Mouse (Mus musculus) lung, postnatal 0 days (tissue): ENCODE measurements around the gene Nkd1.

Source experiments
- CTCF ChIP-seq: IDR thresholded peaks from 2 replicates; pipeline ENCODE4 v1.5.1; 2016; ENCODE audit warnings: antibody characterized with exemption, mild to moderate bottlenecking
- EP300 ChIP-seq: IDR thresholded peaks from 2 replicates; pipeline ENCODE4 v1.6.1; 2016; ENCODE audit warnings: antibody characterized with exemption, mild to moderate bottlenecking, control low read depth

- TF ChIP-seq EP300 (0 out of 2 replicates have a peak, but pooled peaks have one; percentile 9), CTCF (peak; percentile 98)
Measured at GRCm38 (mm10) chr8:88621408-88621807, 100.3 kb downstream of the Nkd1 start.
